Mouse (Mus musculus) adrenal gland, adult (tissue): Measurements from ENCODE around the gene Olfr1089.

Source experiments
- DNase-seq, 2 experiments: peaks; one replicate each; pipeline ENCODE4 v3.0.0; 2022 to 2023; ENCODE audit warnings: low spot score in 1 of 2; ENCODE audit not compliant: inconsistent age in 2 of 2

Olfr1089 gene

DNA sequence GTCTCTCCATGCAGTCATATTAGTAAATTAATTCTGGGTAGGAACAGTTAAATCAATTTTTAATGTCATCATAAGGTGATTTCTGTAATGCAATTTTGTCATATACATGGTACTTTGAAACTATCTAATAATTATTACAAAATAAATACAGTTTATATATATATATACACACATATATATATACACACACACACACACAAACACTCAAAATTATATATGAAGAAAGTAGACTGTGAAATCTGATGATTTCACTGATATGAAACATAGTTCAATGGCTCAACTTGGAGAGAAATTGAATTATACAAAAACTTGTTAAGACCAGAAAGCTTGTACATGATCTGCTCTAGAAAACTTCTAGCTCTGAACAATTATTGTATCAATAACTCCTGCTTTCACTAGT is at the start of gene Olfr1089:
Olfr1089 (minus strand) TSS at position 101 of the 400 bp plus-strand sequence.
- no peak for DNase-seq

DNA sequence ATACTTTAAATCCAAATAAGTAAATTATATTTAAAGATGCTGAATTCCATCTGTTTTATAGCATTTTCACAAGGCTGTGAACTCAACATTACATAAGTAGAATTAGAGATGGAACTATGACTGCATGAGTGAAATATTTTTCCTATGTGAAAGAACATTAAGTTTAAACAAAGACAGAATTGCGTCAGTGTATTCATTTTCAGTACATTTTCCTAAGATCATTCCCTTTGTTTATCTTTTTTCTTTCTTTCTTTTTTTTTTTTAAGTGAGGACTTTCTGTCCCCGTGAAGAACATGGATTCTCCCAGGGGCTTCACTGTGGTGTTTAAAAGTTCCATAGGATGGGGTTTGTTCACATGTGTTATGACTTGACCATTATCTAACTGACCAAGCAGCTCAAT is 48.7 kb upstream of the Olfr1089 start, which contains the start of gene Olfr1093:
Olfr1093 (plus strand) TSS at position 301 of the 400 bp plus-strand sequence.
- DNase-seq: no peak

DNA sequence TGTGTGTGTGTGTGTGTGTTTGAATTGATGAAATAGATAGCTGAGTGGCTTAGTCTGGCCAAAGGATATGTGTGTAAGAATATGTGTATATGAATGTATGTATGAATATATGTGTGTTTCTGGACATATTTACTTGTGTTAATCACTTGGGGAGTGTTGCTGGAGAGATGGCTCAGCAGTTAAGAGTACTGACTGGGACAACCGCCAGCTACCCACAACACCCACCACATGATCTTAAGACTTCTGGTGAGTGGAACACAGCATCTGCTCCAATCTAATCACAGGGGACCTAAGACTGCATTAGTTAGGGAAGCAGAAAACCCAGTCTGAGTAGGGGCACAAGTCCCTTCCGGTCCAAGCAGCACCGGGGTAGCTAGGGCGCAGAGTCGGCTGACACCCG is 27.5 kb upstream of the Olfr1089 start:
- DNase-seq: no peak

DNA sequence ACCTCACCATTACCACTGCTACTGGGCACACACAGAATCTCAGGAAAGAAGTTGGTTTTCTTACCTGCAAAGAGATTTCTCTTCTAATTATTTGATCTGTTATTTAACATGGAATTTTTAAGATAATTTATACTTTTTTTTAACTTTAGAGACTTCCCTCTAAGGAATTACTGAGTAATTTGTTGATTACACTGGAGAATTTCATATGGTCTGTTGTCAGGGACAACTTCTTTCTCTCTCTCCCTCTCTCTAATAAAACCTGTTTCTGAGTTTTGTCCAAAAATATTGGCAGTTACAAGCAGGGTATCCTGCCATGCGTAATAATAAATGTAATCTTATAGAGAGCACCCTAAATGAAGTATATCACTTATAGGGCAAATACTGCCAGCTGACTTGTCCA is 25.4 kb upstream of the Olfr1089 start, which contains the start of gene Olfr1090:
Olfr1090 (minus strand) TSS at position 101 of the 400 bp plus-strand sequence.
- DNase-seq: no peak

DNA sequence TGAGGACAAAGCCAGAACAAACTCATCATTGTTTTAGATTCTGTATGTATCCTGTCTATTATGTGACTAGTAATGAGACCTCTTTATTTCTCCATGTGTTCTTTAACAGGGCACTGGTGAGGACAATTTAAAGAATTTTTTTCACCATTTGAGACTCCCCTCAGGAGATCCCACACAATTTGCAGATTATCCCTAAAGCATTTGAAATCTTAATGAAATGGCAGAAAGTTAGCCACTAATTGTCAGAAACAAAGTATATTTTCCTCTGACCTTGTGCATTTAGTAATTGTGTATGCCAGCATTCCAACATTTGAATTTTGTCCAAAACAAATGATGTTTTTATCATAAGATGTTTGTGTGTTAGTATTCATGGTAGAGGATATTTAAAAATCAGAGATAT is 35.2 kb downstream of the Olfr1089 start, which contains the start of gene Olfr1087:
Olfr1087 (minus strand) TSS at position 101 of the 400 bp plus-strand sequence.
- no peak for DNase-seq
